Mouse (Mus musculus) neutrophil, adult 5-6 weeks (primary cell): Measurements from ENCODE around the gene Hnrnpul1. TPM values are rescaled to one million over a fixed set of nuclear protein-coding genes. Genes with fewer than 3 reads are reported as not detected.
"Not testable (repeated sequence)": the region's sequence is repeated elsewhere in the genome, so short reads cannot be mapped to it uniquely, and the experiment has no call there.

Experiments used
- ATAC-seq: fragments of 151-379, 151-347 bp; 2 replicates; pipeline ENCODE4 v1.8.0; 2017; ENCODE audit warnings: mild to moderate bottlenecking, moderate TSS enrichment; ENCODE audit not compliant: insufficient number of reproducible peaks, poor library complexity, low FRiP score, severe bottlenecking; ENCODE audit errors: extremely low read depth
- total RNA-seq: library from RNA; stranded (forward); fragments of 200-1000 nt; gene quantifications from 2 replicates; pipeline ENCODE4 v1.2.3, GENCODE M21; 2017

Hnrnpul1 gene
- 198 TPM in 2 replicates for total RNA-seq

GRCm38 (mm10) chr7:25754738-25755467 lies at the start of gene Hnrnpul1:
Hnrnpul1 (minus strand) TSS chr7:25754757.
- peak; percentile 71 for ATAC-seq

- no peak for ATAC-seq
These were observed 48.9 kb upstream of the Hnrnpul1 start for GRCm38 (mm10) chr7:25803460-25803859.

- ATAC-seq: no peak
These were observed 47.9 kb upstream of the Hnrnpul1 start for GRCm38 (mm10) chr7:25802241-25803125.

- no peak for ATAC-seq
These were observed 46.5 kb upstream of the Hnrnpul1 start for GRCm38 (mm10) chr7:25801031-25801430.

GRCm38 (mm10) chr7:25799369-25799768 lies 44.8 kb upstream of the Hnrnpul1 start:
- no peak for ATAC-seq

GRCm38 (mm10) chr7:25798540-25798939 lies 44.0 kb upstream of the Hnrnpul1 start:
- ATAC-seq: no peak

GRCm38 (mm10) chr7:25794775-25795174 lies 40.2 kb upstream of the Hnrnpul1 start:
- no peak for ATAC-seq

GRCm38 (mm10) chr7:25793679-25794078 lies 39.1 kb upstream of the Hnrnpul1 start:
- no peak for ATAC-seq

GRCm38 (mm10) chr7:25792966-25793365 lies 38.4 kb upstream of the Hnrnpul1 start:
- ATAC-seq: not testable (repeated sequence)

- ATAC-seq: no peak
These were observed 36.1 kb upstream of the Hnrnpul1 start for GRCm38 (mm10) chr7:25790615-25791014.

GRCm38 (mm10) chr7:25789129-25789440 lies 34.5 kb upstream of the Hnrnpul1 start:
- ATAC-seq: no peak

GRCm38 (mm10) chr7:25788220-25789128 lies 33.9 kb upstream of the Hnrnpul1 start, which contains the start of gene Axl:
Axl (minus strand) TSS chr7:25788705.
- ATAC-seq: no peak

- ATAC-seq: no peak
These were observed 33.1 kb upstream of the Hnrnpul1 start for GRCm38 (mm10) chr7:25787456-25788219.

- no peak for ATAC-seq
These were observed 32.4 kb upstream of the Hnrnpul1 start for GRCm38 (mm10) chr7:25786974-25787373.

GRCm38 (mm10) chr7:25785752-25786151 lies 31.2 kb upstream of the Hnrnpul1 start:
- no peak for ATAC-seq

GRCm38 (mm10) chr7:25784808-25785207 lies 30.3 kb upstream of the Hnrnpul1 start:
- no peak for ATAC-seq

GRCm38 (mm10) chr7:25783746-25784145 lies 29.2 kb upstream of the Hnrnpul1 start:
- no peak for ATAC-seq

GRCm38 (mm10) chr7:25782744-25783143 lies 28.2 kb upstream of the Hnrnpul1 start:
- ATAC-seq: no peak
